Mouse (Mus musculus) hindbrain, postnatal 0 days (tissue): Measurements from ENCODE around the gene St6galnac6. TPM values are rescaled to one million over a fixed set of nuclear protein-coding genes. Genes with fewer than 3 reads are reported as not detected.

Experiments
- ATAC-seq: fragments of 200-750 bp; cut with Nextera tagmentation; 2 replicates; pipeline ENCODE4 v1.8.0; 2017; ENCODE audit warnings: mild to moderate bottlenecking, moderate TSS enrichment, moderate library complexity
- DNase-seq: peaks from one replicate; pipeline ENCODE4 v3.0.0-alpha.2; 2015; ENCODE audit warnings: low spot score
- H3K27ac ChIP-seq: fragments of 300-500 bp; sonication (generic); 2 replicates; pipeline ENCODE4 v1.5.1; 2014; ENCODE audit warnings: mild to moderate bottlenecking
- H3K27me3 ChIP-seq: fragments of 300-500 bp; sonication (generic); 2 replicates; pipeline ENCODE4 v1.6.1; 2014; ENCODE audit warnings: low read length, mixed read lengths; ENCODE audit not compliant: insufficient read depth
- H3K36me3 ChIP-seq: fragments of 300-500 bp; sonication (generic); 2 replicates; pipeline ENCODE4 v1.6.1; 2014; ENCODE audit warnings: low read length, mixed read lengths; ENCODE audit not compliant: insufficient read depth
- H3K4me1 ChIP-seq: fragments of 300-500 bp; sonication (generic); 2 replicates; pipeline ENCODE4 v1.6.1; 2014; ENCODE audit warnings: antibody characterized with exemption, low read length, mixed read lengths; ENCODE audit not compliant: insufficient read depth
- H3K4me2 ChIP-seq: fragments of 300-500 bp; sonication (generic); 2 replicates; pipeline ENCODE4 v1.6.1; 2014; ENCODE audit warnings: low read depth, mild to moderate bottlenecking, low read length, moderate library complexity, mixed read lengths
- H3K4me3 ChIP-seq: fragments of 300-500 bp; sonication (generic); 2 replicates; pipeline ENCODE4 v1.5.1; 2014; ENCODE audit warnings: low read length
- H3K9ac ChIP-seq: fragments of 300-500 bp; sonication (generic); replicated peaks from 2 replicates; pipeline ENCODE4 v1.6.1; 2014; ENCODE audit warnings: mild to moderate bottlenecking, low read length, moderate library complexity, mixed read lengths
- H3K9me3 ChIP-seq: fragments of 300-500 bp; sonication (generic); 2 replicates; pipeline ENCODE4 v1.6.1; 2016; ENCODE audit warnings: low read length, mixed read lengths
- CTCF ChIP-seq: IDR thresholded peaks from 2 replicates; pipeline ENCODE4 v1.5.1; 2016; ENCODE audit warnings: antibody characterized with exemption, control low read depth, low read depth
- WGBS: fragments of 180-500 bp; shearing (Covaris S2); extraction: QIAGEN DNeasy Blood & Tissue Kit; methylation state at CpG from one replicate; pipeline ENCODE4 v1.1.7; 2014; 5-methylcytosine and 5-hydroxymethylcytosine counted together
- polyA plus RNA-seq: library from polyadenylated mRNA; unstranded; fragments of >200 nt; fragmentation: Nextera tagmentation; extraction: Ambion mirVana; gene quantifications from 2 replicates; pipeline ENCODE4 v1.2.1, GENCODE M21; 2015
- total RNA-seq: library from RNA; depleted of rRNA; stranded (reverse); fragments of >200 nt; gene quantifications from 2 replicates; pipeline ENCODE4 v1.2.3, GENCODE M21; 2014

Gene St6galnac6
- total and polyA plus RNA-seq, 2 experiments from 2014 or later, result 40.9 to 114 TPM

DNA sequence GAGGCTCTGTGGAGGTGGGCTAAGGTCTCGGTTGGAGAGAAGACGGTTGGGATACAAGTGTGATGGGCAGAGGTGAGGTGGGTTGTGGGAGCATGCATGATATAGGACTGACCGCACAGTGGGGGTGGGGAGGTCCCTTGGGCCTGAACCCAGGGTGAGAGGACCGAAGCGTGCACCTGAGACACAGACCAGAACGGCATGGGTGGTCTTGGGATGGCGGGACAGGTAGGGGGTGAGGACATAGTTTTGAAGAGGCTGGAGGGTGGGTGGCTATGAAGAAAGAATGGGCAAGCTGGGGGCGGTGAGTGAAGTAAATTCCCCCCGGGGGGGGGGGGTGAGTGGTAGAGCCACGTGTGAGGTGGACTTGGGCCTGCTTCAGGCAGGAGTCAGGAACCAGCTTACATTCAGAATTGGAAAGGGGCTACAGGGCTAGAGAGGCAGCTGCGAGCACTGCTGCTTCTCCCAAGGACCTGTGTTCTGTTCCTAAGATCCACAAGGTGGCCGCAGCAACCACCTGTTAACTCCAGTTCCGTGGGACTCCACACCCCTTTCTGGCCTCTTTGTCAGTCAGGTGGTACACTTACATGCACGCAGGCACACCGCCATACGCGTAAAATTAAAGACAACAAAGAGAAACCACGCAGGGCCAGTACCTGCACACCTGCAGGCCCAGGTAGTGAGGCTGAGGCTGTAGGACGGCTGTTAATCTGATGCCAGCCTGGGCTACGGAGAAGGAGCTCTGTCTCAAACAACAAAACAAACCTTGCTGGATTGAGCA is 27.9 kb downstream of the St6galnac6 start:
- no peaks in the 10 kb centered on the region for H3K9me3 ChIP-seq
- H3K27me3 ChIP-seq, result no peaks in the 10 kb centered on the region
- WGBS, result 72% methylated on average over 20 of the region's 20 CpGs
- no peaks in the 10 kb centered on the region for H3K36me3 ChIP-seq
- no peak for TF ChIP-seq CTCF
- no peak overlapping the region for H3K9ac ChIP-seq
- ATAC-seq (no peak), DNase-seq (no peak)
- 0 out of 2 replicates have a peak overlapping the region, but pooled peaks have one; percentile 73 for H3K27ac ChIP-seq
- H3K4me2 ChIP-seq, result no peak overlapping the region
- H3K4me3 ChIP-seq, result no peak overlapping the region
- H3K4me1 ChIP-seq, result peaks cover 29% of the 10 kb centered on the region

- H3K4me3 ChIP-seq, result no peak overlapping the region
- no peak for ATAC-seq
- 65% methylated on average over 4 of the region's 4 CpGs for WGBS
- peak overlapping the region; percentile 18; the same call in 1 of the 2 replicates for H3K9ac ChIP-seq
- H3K27me3 ChIP-seq, result no peaks in the 10 kb centered on the region
- peak overlapping the region; percentile 73; the same call in 1 of the 2 replicates for H3K27ac ChIP-seq
- H3K36me3 ChIP-seq, result no peaks in the 10 kb centered on the region
- H3K4me2 ChIP-seq, result no peak overlapping the region
- no peaks in the 10 kb centered on the region for H3K9me3 ChIP-seq
- no peak for DNase-seq
- no peak for TF ChIP-seq CTCF
- H3K4me1 ChIP-seq, result peaks cover 29% of the 10 kb centered on the region
Measured at GRCm38 (mm10) chr2:32628044-32628550, 28.6 kb downstream of the St6galnac6 start.

DNA sequence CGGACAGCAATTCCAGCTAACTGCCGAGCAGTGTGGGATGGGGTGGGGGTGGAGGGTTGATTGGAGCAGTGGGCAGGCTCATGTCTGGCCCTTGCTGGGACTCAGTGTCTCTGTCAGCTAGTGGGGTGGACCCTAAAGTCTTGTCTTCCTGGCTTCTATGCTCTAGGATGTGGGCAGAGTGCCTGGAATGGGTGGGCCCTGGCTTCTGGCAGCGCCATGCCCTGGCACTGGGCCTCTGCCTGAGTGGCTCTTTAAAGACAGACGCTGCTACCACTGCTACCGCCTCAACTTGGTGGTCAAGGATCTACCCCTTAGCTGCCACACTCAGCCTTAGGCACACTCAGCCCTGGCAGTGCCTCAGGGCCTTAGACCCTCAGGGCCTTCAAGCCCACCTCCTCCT is 29.2 kb downstream of the St6galnac6 start:
- Histone ChIP-seq H3K27me3 (no peaks in the 10 kb centered on the region), H3K4me3 (no peak overlapping the region), H3K36me3 (no peaks in the 10 kb centered on the region), H3K9ac (peak overlapping the region; percentile 18; the same call in 1 of the 2 replicates), H3K27ac (peak overlapping the region; percentile 73), H3K4me2 (peak overlapping the region; percentile 27), H3K4me1 (peaks cover 29% of the 10 kb centered on the region), H3K9me3 (no peaks in the 10 kb centered on the region)
- DNase-seq, result peak; percentile 83
- TF ChIP-seq CTCF, result no peak
- WGBS, result 14% methylated on average over 5 of the region's 5 CpGs
- peak; percentile 60 for ATAC-seq

DNA sequence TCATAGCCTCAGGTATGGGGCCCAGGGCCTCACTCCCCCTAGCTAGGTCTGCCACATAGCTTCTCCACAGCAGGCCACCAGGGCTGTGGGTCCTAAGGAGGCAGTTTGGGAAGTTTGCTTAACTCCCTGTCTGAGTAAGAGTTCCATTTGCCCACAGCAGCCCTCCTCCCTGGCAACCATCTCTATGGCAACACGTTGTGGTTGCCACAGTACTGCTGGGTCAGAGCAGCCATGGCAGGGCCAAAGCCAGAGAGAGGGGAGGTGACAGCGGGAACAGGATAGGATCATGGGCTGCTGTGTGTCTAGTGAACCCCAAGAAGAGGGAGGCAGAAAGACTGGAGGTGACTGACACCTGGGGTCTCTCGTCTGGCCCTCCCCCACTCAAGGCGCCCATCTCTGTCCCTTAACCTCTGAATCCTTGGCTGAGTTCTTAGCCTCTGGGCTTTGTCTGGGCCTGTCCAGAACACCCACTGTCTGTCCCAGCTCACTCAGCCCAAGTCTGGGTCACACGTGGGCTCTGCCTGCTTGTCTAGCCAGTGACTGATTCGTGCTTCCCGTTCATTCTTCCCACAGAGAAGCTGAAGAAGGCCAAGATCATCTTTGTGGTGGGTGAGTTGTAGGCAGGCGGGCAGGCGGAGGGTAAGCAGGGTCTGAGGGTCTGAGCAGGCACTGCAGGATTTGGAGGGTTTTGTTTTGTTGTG is 29.9 kb downstream of the St6galnac6 start:
- Histone ChIP-seq H3K9me3 (no peaks in the 10 kb centered on the region), H3K9ac (peak overlapping the region; percentile 18; the same call in 1 of the 2 replicates), H3K27ac (peak overlapping the region; percentile 73), H3K27me3 (no peaks in the 10 kb centered on the region), H3K4me1 (peaks cover 29% of the 10 kb centered on the region), H3K4me3 (no peak overlapping the region), H3K4me2 (peak overlapping the region; percentile 27), H3K36me3 (no peaks in the 10 kb centered on the region)
- peak; percentile 86 for DNase-seq
- peak; percentile 64 for ATAC-seq
- 29% methylated on average over 9 of the region's 9 CpGs for WGBS
- 0 out of 2 replicates have a peak, but pooled peaks have one; percentile 13 for TF ChIP-seq CTCF

- no peak for TF ChIP-seq CTCF
- Histone ChIP-seq H3K9ac (no peak overlapping the region), H3K27me3 (no peaks in the 10 kb centered on the region), H3K4me2 (peak overlapping the region; percentile 27), H3K4me1 (peaks cover 29% of the 10 kb centered on the region), H3K36me3 (no peaks in the 10 kb centered on the region), H3K4me3 (no peak overlapping the region), H3K27ac (peak overlapping the region; percentile 73; the same call in 1 of the 2 replicates), H3K9me3 (no peaks in the 10 kb centered on the region)
- ATAC-seq, result no peak
- 69% methylated on average over 7 of the region's 9 CpGs for WGBS
- DNase-seq, result no peak
Measured at GRCm38 (mm10) chr2:32630036-32630435, 30.5 kb downstream of the St6galnac6 start.

GRCm38 (mm10) chr2:32631046-32631445 is 31.5 kb downstream of the St6galnac6 start:
- no peak overlapping the region for H3K9ac ChIP-seq
- peaks cover 19% of the 10 kb centered on the region for H3K4me1 ChIP-seq
- no peak overlapping the region for H3K4me3 ChIP-seq
- no peaks in the 10 kb centered on the region for H3K27me3 ChIP-seq
- no peak overlapping the region for H3K27ac ChIP-seq
- WGBS, result 83% methylated on average over 10 of the region's 10 CpGs
- no peak for TF ChIP-seq CTCF
- no peak for DNase-seq
- H3K9me3 ChIP-seq, result no peaks in the 10 kb centered on the region
- H3K36me3 ChIP-seq, result no peaks in the 10 kb centered on the region
- ATAC-seq, result no peak
- peak overlapping the region; percentile 16; the same call in 1 of the 2 replicates for H3K4me2 ChIP-seq
